Mouse (Mus musculus): ENCODE measurements around the gene Hid1. TPM values are rescaled to one million over a fixed set of nuclear protein-coding genes. Genes with fewer than 3 reads are reported as not detected.

The Hid1 gene
- polyA plus RNA-seq, 1 experiment from 2014 or later: 7.6 TPM

DNA sequence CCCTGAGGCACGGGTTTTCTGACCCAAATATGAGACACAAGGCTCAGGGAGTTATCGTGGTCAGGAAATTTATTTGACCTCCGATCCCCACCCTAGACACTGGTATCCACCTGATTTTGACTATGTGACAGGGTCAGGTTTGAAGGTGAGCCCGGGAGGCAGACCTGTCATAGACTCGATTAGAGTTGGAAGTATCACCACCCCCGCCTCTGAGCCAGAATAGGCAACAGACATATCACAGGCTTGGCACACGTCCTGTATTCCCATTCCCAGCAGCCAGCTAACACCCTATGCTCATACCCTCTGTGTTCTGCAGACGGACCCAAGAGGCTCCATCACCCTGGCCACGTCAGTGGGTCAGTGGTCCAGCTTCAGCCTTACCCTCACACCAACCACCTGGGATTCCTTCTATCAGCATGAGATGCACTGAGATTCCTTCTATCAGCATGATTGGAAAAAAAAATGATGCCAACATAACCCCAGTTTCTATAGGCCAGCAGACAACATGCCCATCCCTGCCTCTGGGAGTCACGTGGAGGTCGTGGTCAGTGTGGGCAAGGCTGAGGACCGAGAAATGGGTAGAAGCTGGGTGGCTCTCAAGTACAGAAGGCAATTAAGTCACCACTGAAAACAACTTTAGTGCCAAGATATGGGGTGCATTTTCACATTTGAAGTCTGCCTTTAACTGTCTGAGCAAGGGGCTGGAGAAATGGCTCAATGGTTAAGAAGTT lies 7.3 kb upstream of the Hid1 start:
- Histone ChIP-seq H3K36me3 (no peaks in the 10 kb centered on the region), H3K27ac (peak overlapping the region; percentile 56; the same call in 1 of the 2 replicates), H3K27me3 (peaks cover 45% of the 10 kb centered on the region), H3K4me2 (peak overlapping the region; percentile 89), H3K4me3 (peak overlapping the region; percentile 51), H3K4me1 (replicated peaks) (peaks cover 16% of the 10 kb centered on the region), H3K9ac (peak overlapping the region; percentile 60), H3K9me3 (replicated peaks) (no peaks in the 10 kb centered on the region)
- ATAC-seq (replicated peaks; ENCODE audit: insufficient number of reproducible peaks, insufficient read depth, low FRiP score, low read depth): 0 out of 2 replicates have a peak, but pooled peaks have one; percentile 53
- 55% methylated on average over 12 of the region's 12 CpGs for WGBS

DNA sequence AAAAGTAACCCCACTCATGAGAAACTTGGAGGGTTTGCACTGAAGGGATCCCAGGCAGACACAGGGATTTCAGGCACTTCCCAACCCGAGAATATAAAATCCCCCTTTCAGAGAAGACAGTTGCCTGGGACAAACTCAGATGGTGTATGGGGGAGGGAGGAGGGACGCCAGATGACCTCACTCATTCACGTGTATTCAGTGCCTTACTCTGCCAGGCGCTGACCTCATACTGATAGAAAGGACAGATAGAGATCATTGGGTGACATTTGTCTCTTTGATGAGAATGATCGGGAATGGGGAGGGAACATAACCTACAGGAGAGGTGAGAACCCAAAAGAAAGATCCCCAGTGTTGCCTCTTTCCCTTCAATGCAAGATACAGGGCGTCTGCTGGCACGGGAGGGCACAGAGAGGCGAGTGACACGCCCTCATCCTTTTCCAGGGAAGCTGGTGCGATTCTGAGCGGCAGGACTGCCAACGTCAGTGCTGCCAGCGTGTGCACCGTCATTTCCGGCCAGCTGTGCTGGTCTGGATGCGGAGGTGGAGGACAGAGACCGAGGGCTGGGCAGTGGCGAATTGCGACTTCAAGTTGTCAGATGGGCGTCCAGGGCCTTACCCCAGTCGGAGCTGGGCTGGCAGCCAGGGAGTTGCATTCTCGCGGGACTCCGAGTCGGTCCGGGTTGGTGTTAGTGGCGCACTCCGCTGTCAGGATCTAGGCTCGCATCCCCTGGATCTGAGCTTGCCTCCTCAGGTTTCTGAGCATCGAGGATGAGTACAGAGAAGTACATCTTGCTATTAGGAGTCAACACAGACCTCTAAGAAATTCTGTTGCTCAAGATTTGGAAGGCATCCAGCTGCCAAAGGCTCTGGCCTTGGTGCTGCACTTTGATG lies 6.5 kb upstream of the Hid1 start:
- peaks cover 16% of the 10 kb centered on the region for H3K4me1 ChIP-seq (replicated peaks)
- WGBS: 1% methylated on average over 30 of the region's 30 CpGs
- peak overlapping the region; percentile 60 for H3K9ac ChIP-seq
- peak overlapping the region; percentile 56 for H3K27ac ChIP-seq
- H3K4me3 ChIP-seq: peak overlapping the region; percentile 51
- H3K9me3 ChIP-seq (replicated peaks): no peaks in the 10 kb centered on the region
- ATAC-seq (replicated peaks; ENCODE audit: insufficient number of reproducible peaks, insufficient read depth, low FRiP score, low read depth): peak; percentile 77
- peaks cover 45% of the 10 kb centered on the region for H3K27me3 ChIP-seq
- H3K36me3 ChIP-seq: no peaks in the 10 kb centered on the region
- H3K4me2 ChIP-seq: peak overlapping the region; percentile 89

DNA sequence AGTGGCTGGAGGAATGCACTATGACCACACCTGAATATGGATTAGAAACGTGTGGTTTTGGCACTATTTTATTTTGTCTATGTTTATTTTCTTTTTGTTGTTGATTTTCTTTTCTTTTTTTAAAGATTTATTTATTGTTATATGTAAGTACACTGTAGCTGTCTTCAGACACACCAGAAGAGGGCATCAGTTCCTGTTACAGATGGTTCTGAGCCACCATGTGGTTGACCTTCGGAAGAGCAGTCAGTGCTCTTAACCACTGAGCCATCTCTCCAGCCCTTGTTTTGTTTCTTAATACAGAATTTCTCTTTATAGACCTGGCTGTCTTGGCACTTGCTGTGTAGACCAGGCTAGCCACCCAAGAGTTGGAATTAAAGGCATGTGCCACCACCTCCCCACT lies 5.2 kb upstream of the Hid1 start:
- peaks cover 53% of the 10 kb centered on the region for H3K27me3 ChIP-seq
- 36% methylated on average over 2 of the region's 2 CpGs for WGBS
- no peaks in the 10 kb centered on the region for H3K36me3 ChIP-seq

DNA sequence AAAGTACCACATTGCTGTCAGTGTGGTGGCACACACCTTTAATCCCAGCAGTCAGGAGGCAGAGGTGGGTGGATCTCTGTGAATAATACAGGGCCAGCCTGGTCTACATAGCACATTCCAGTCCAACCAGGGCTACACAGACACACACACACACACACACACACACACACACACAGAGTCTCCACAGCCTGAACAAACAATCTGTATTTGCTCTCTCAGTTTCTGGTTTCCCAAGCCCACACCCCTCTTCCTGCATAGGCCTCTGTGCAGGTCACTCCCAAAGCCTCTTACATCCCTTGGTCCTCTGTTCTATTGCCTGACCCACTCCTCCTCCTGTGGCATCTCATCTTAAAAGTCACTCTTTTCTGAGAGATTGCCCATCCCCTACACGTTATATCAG lies 4.5 kb upstream of the Hid1 start:
- peaks cover 61% of the 10 kb centered on the region for H3K27me3 ChIP-seq
- 57% methylated on average over 1 of the region's 1 CpGs for WGBS
- H3K9ac ChIP-seq: no peak overlapping the region
- H3K36me3 ChIP-seq: no peaks in the 10 kb centered on the region
- H3K4me1 ChIP-seq (replicated peaks): peaks cover 24% of the 10 kb centered on the region
- no peak overlapping the region for H3K4me2 ChIP-seq
- H3K9me3 ChIP-seq (replicated peaks): no peaks in the 10 kb centered on the region
- no peak overlapping the region for H3K27ac ChIP-seq
- no peak for ATAC-seq (replicated peaks; ENCODE audit: insufficient number of reproducible peaks, insufficient read depth, low FRiP score, low read depth)
- H3K4me3 ChIP-seq: no peak overlapping the region

More for the DNA sequence above, 5.2 kb upstream of the Hid1 start:
- Histone ChIP-seq H3K27ac (no peak overlapping the region), H3K4me3 (no peak overlapping the region), H3K4me1 (replicated peaks) (peaks cover 16% of the 10 kb centered on the region), H3K9ac (no peak overlapping the region), H3K4me2 (no peak overlapping the region), H3K9me3 (replicated peaks) (no peaks in the 10 kb centered on the region)
- ATAC-seq (replicated peaks; ENCODE audit: insufficient number of reproducible peaks, insufficient read depth, low FRiP score, low read depth): no peak

DNA sequence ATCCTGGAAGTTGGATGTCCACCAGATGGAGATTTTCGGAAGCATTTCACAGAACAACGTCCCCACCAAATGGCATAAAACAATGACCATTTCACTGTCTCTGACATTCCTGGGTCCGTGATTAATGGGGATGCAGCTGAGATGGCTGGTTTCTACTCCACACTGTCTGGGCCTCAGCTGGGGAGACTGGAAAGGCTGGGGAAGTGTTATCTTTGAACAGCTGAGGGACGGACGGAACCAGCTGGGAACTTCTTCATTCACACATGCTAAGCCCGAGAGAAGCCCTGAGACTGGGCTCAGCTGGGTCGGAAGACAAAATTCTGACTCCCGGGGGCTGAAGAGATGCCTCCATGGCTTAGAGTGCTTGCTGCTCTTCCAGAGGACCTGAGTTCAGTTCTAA lies 3.8 kb upstream of the Hid1 start:
- Histone ChIP-seq H3K27me3 (peaks cover 67% of the 10 kb centered on the region), H3K4me3 (no peak overlapping the region), H3K4me2 (no peak overlapping the region), H3K4me1 (replicated peaks) (peaks cover 29% of the 10 kb centered on the region), H3K9ac (no peak overlapping the region), H3K36me3 (no peaks in the 10 kb centered on the region), H3K9me3 (replicated peaks) (no peaks in the 10 kb centered on the region), H3K27ac (no peak overlapping the region)
- ATAC-seq (replicated peaks; ENCODE audit: insufficient number of reproducible peaks, insufficient read depth, low FRiP score, low read depth): no peak
- 50% methylated on average over 8 of the region's 8 CpGs for WGBS

DNA sequence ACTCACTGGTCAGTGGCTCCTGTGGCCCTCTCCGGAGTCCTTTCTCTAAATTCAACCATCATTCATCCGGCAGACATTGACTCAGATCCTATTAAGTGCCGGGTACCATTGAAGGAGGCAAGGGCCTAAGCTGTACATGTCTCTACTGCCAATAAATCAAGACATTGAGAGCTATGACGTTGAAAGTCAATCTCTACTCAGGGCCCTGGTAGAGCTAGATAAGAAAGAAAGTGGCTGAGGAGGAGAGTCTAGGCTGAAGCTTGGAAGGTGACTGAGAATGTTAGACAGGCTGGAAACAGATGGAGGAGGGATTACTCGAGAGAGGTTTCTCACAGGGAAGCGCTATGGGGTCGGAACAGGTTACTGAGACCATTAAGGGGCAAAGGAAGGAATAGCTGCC lies 2.8 kb upstream of the Hid1 start:
- no peak overlapping the region for H3K27ac ChIP-seq
- H3K4me3 ChIP-seq: no peak overlapping the region
- no peaks in the 10 kb centered on the region for H3K36me3 ChIP-seq
- peaks cover 69% of the 10 kb centered on the region for H3K27me3 ChIP-seq
- no peak overlapping the region for H3K4me2 ChIP-seq
- no peak overlapping the region for H3K9ac ChIP-seq
- ATAC-seq (replicated peaks; ENCODE audit: insufficient number of reproducible peaks, insufficient read depth, low FRiP score, low read depth): no peak
- no peaks in the 10 kb centered on the region for H3K9me3 ChIP-seq (replicated peaks)
- WGBS: 52% methylated on average over 7 of the region's 7 CpGs
- H3K4me1 ChIP-seq (replicated peaks): peaks cover 35% of the 10 kb centered on the region

DNA sequence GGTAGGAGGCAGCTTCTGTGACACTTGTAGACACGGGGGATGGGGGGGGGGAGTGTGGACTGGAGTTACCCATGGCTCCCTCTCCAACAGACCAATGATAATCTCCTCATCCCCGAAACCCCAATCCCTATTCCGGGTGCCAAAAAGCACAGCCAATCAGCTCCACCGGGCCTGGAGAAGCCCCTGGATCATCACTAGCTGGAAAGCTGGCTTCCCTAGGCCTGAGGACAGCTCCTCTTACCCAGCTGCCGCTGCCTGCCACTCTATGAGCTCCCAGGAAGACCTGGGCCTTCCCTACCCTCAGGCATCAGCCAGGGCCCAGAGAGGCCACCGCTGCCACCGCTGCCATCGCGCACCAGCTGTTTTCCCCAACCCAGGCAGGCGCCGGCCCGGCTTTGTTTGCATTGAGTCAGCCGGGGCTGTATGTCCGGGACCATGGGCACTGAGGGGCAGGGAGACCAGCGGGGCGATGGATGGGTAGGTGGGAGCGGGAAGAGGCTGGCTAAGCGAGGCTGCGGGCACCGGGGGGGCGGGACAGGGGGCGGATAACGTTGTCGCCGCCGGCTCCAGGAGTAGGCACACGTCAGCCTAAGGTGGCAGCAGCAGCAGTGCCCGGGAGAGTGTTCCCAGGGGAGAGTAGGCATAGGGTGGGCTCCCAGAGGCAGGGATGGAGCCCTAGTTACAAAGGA lies 706 bp downstream of the Hid1 start:
- peaks cover 22% of the 10 kb centered on the region for H3K4me1 ChIP-seq (replicated peaks)
- H3K27ac ChIP-seq: 0 out of 2 replicates have a peak overlapping the region, but pooled peaks have one; percentile 12
- H3K9me3 ChIP-seq (replicated peaks): no peaks in the 10 kb centered on the region
- peak overlapping the region; percentile 97 for H3K4me2 ChIP-seq
- H3K27me3 ChIP-seq: peaks cover 54% of the 10 kb centered on the region
- H3K4me3 ChIP-seq: peak overlapping the region; percentile 62
- 4% methylated on average over 26 of the region's 28 CpGs for WGBS
- H3K36me3 ChIP-seq: no peaks in the 10 kb centered on the region
- ATAC-seq (replicated peaks; ENCODE audit: insufficient number of reproducible peaks, insufficient read depth, low FRiP score, low read depth): 0 out of 2 replicates have a peak, but pooled peaks have one; percentile 9
- H3K9ac ChIP-seq: peak overlapping the region; percentile 62

DNA sequence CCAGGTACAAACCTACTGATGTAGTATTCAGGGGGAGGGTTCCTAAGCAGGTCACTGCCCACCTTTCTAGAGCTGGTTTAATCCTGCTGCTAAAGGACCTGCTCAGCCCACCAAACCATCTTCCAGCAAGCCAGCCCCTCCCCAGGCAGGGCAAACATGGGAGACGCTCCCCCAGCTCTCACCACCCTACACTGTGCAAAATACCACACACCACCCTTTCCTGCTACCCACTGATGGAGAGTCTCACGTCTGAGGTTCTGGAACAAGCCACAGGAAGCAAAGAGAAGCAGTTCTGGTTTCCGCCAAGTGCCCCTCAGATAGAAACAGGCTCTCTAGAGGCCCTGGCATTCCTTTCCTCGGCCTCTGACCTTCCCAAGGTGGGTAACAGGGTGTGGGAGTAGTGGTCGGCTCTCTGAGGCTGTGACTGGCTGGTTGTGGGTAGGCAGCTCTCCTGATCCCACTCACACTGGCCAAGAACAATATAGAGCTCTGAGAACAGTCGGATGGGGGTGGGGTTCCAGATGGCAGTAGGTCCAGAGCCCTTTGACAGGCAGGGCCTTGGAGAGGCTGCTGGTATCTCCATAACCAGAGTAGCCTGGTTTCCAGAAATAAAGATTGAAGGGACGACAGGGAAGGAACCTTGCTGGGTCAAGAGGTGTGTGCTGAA lies 1.4 kb downstream of the Hid1 start:
- peak overlapping the region; percentile 62 for H3K4me3 ChIP-seq
- peaks cover 48% of the 10 kb centered on the region for H3K27me3 ChIP-seq
- H3K9me3 ChIP-seq (replicated peaks): no peaks in the 10 kb centered on the region
- WGBS: 31% methylated on average over 7 of the region's 7 CpGs
- H3K27ac ChIP-seq: peak overlapping the region; percentile 4; the same call in 1 of the 2 replicates
- peaks cover 22% of the 10 kb centered on the region for H3K4me1 ChIP-seq (replicated peaks)
- no peak; the same call in 1 of the 2 replicates for ATAC-seq (replicated peaks; ENCODE audit: insufficient number of reproducible peaks, insufficient read depth, low FRiP score, low read depth)
- no peaks in the 10 kb centered on the region for H3K36me3 ChIP-seq
- peak overlapping the region; percentile 97 for H3K4me2 ChIP-seq
- peak overlapping the region; percentile 62; the same call in 1 of the 2 replicates for H3K9ac ChIP-seq

DNA sequence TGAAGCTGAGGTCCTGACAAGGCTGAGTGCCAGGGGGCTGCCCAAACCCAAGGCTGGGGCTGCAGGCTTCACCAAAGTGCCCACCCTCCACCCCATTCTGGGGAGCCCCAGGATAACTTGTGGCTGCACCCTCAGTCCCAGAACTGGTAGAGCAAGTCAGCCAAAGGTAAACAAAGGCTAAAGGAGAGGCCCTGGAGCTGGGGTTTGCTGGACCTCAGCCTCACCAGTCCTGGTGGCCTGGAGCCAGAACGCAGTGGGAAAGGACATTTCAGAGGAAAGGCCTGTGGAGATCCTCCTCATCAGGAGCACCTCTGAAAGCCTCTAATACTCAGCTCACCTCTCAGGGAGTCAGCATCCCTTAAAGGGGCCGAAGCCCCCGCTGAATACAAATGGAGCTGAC lies 3.4 kb downstream of the Hid1 start:
- Histone ChIP-seq H3K4me1 (replicated peaks) (peaks cover 28% of the 10 kb centered on the region), H3K27me3 (peaks cover 36% of the 10 kb centered on the region), H3K9me3 (replicated peaks) (no peaks in the 10 kb centered on the region), H3K4me3 (no peak overlapping the region), H3K4me2 (no peak overlapping the region), H3K36me3 (no peaks in the 10 kb centered on the region), H3K9ac (no peak overlapping the region), H3K27ac (no peak overlapping the region)
- WGBS: 92% methylated on average over 3 of the region's 3 CpGs
- no peak for ATAC-seq (replicated peaks; ENCODE audit: insufficient number of reproducible peaks, insufficient read depth, low FRiP score, low read depth)

DNA sequence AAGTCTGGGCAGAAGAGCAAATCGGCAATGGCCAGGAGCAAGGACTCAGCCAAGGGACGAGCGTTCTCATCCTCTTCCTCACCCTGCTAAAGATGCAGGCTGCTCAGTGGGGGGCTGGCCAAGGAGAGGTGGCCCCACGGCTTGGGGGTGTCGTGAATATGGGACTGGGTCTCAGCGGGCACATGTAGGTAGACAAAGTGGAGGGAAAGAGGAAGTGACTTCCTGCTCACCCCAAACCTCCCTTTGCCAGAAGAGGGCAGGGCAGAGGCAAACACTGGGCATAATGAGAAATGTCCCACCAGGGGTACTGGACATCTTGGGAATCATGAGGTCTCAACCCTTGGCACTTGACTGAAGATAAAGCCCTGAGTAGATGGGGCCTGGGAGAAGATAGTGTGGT lies 7.8 kb downstream of the Hid1 start:
- H3K9me3 ChIP-seq (replicated peaks): no peaks in the 10 kb centered on the region
- H3K4me3 ChIP-seq: no peak overlapping the region
- ATAC-seq (replicated peaks; ENCODE audit: insufficient number of reproducible peaks, insufficient read depth, low FRiP score, low read depth): no peak
- 54% methylated on average over 6 of the region's 6 CpGs for WGBS
- peaks cover 12% of the 10 kb centered on the region for H3K4me1 ChIP-seq (replicated peaks)
- H3K27me3 ChIP-seq: peaks cover 30% of the 10 kb centered on the region
- H3K4me2 ChIP-seq: no peak overlapping the region
- no peaks in the 10 kb centered on the region for H3K36me3 ChIP-seq
- peak overlapping the region; percentile 59 for H3K27ac ChIP-seq
- no peak overlapping the region for H3K9ac ChIP-seq

Measured in heart, embryonic 15.5 days (tissue).